Mouse (Mus musculus) gastrocnemius, adult 2 months (tissue): Measurements from ENCODE around the gene Atp2c2. TPM values are rescaled to one million over a fixed set of nuclear protein-coding genes. Genes with fewer than 3 reads are reported as not detected.
A peak's percentile ranks its signal among the peaks of the same experiment; 100 is the strongest.

Source experiments
- DNase-seq: peaks from one replicate; pipeline ENCODE4 v3.0.0; 2022
- H3K27ac ChIP-seq: fragments of 200-600 bp; 2 replicates; pipeline ENCODE4 v1.8.1; 2022; ENCODE audit warnings: mild to moderate bottlenecking
- H3K4me3 ChIP-seq: fragments of 200-600 bp; 2 replicates; pipeline ENCODE4 v1.8.1; 2022; ENCODE audit warnings: mild to moderate bottlenecking, moderate library complexity
- CTCF ChIP-seq: fragments of 200-600 bp; IDR thresholded peaks from 2 replicates; pipeline ENCODE4 v1.8.1; 2022; ENCODE audit warnings: antibody characterized with exemption, mild to moderate bottlenecking, moderate library complexity
- intact Hi-C: fragments of 180-260 bp; cut with DNase I; formaldehyde crosslinking; loops from one replicate; pipeline ENCODE4 v1.15.1; 2025
- total RNA-seq, 2 experiments: library from RNA; stranded (reverse); gene quantifications; 2 replicates each; pipeline ENCODE4 v1.2.3; 2021

Gene Atp2c2
- total RNA-seq, 2 experiments from 2014 or later, result 0.08 to 0.10 TPM

DNA sequence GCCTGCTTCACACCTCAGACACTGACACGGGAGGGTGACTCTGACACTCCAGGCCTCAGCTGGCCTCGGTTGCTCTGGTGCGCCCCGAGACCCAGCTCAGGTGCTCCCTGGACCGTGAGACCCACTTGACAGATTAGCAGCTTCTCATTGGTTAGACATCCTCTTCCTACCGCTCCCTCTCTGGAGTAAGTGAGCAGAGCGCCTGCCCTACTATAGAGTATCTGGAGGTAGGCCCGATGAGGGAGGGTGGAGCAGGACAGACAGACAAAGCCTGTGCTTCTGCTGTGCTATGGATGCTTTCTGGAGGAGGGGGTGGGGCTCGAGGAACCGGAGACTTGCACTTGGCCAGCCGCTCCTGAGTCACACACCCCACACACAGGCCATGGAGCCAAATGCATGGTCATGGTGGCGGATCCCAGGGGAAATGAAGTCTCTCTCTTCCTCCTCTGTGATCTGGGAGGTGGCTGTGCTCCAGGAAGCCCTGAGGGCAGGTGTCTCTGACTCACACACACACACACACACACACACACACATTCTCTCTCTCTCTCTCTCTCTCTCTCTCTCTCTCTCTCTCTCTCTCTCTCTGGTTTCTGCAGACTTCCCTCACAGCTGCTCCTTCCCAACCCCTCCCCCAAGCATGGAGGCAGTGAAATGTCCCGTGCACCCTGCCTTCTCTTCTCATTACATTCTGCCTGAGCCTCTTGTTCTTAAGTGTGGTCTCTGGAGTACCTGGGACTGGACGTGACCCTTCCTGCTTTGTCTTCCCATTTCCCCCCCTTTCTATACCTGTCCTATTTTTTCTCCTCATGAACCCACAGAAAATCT lies 9.3 kb downstream of the Atp2c2 start:
- no peak for TF ChIP-seq CTCF
- intact Hi-C loops, result no loop called here
- DNase-seq, result peak; percentile 73
- H3K4me3 ChIP-seq, result no peak overlapping the region
- no peak overlapping the region; the same call in 1 of the 2 replicates for H3K27ac ChIP-seq

DNA sequence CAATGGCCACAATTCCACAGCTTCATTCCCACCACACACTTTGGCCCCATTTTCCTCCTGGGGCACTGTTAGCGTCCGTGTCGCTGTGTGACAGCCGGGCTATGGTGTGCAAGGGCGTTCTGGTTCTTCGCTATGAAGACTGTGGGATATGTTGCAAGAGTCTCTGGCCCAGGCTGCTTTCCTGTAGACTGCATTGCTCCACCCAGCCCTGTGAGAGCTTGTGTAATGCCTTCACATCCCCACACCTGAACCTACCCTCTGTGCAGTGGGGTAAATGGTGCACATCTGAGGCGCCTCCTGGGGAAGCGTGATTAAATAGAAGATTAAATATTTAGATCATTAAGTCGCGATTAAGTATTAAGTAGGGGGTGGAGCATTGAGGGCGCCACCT lies 9.9 kb downstream of the Atp2c2 start:
- intact Hi-C loops, result no loop called here
- DNase-seq, result no peak
- TF ChIP-seq CTCF, result no peak
- Histone ChIP-seq H3K4me3 (no peak overlapping the region), H3K27ac (no peak overlapping the region; the same call in 1 of the 2 replicates)

DNA sequence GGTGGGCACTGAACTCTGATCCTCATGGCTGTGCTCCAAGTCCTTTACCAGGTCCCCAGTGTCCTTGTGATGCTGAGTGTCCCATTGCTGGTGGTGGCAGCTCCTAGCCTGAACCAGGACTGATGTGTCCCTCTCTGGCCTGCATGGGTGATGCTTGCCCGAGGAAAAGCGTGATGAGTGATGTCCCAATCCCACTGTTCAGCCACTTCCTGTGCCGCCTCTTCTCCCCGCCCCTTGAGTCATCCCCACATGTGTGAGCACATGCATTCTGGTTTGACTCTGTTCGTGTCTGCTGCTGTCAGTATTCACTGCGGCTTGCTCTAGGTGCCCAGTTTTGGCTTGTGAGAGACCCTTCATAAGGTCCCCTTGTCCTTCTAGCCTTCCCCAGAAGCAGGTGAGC lies 12.4 kb downstream of the Atp2c2 start:
- DNase-seq, result peak; percentile 51
- Histone ChIP-seq H3K27ac (no peak overlapping the region), H3K4me3 (no peak overlapping the region)
- TF ChIP-seq CTCF, result no peak
- intact Hi-C loops, result no loop called here

DNA sequence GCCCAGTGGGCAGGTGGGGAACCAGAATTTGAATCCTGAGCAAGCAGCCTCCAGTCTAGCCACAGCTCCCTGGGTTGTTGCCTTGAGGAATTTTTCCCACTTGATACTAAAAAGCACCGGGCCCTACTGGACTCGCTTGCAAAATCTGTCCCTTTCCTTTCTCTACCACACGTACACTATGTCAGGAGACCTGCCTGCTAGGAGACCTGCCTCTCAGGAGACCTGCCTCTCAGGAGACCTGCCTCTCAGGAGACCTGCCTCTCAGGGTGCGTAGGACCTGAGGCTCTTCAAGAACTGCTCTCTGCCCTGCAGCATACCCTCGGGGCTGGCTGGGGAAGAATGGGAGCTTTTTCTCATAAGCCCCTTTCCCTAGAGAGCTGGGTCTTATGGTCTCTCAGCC lies 13.6 kb downstream of the Atp2c2 start:
- no peak for DNase-seq
- H3K27ac ChIP-seq, result no peak overlapping the region

DNA sequence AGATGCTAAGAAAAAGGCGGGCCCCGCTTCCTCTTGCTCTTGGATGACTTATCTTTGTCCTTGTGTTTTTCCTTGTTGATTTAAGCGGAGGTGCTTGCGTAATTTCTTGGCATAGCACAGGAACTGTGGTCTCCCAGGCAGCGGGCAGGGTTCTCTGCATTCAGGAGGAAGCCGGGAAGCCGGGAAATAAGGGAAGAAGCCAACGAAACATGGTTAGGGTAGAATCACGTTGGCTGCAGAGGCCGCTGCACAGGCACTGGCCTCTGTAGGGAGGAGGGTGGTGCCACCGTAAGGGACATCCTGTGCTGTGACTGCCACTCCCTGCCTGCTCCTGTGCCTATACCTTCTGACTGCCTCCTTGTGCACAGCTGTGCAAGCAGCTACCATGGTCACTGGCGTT lies 15.4 kb downstream of the Atp2c2 start:
- no peak for TF ChIP-seq CTCF
- DNase-seq, result no peak
- intact Hi-C loops, result no loop called here
- H3K27ac ChIP-seq, result peak overlapping the region; percentile 38
- H3K4me3 ChIP-seq, result no peak overlapping the region

More for the DNA sequence above, 13.6 kb downstream of the Atp2c2 start:
- intact Hi-C loops, result no loop called here
- no peak for TF ChIP-seq CTCF
- no peak overlapping the region for H3K4me3 ChIP-seq

DNA sequence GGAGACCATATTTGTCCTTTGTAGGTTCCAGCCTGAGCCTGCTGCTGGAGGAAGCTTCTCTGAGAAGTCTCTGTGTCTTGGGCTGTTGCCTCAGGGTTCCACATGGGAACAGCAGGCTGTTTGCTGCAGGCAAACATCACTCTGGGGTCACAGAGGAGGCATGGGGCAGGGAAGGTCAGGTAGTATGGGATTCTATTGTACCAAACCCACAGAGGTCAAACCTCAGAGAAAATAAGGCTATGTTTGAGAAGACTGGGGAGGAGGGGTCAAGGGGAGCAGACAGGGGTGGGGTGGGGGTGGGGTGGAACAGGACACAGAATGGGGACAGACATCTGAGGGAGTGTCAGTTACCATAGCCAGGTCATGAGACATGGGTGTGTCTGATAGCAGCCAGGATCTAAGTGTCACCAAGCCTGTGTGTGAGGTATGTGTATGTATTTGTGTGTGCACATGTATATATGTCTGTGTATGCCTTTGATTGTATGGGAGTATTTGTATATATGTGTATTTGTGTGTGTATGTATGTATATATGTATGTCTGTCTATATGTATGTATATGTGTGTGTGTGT lies 17.0 kb downstream of the Atp2c2 start:
- Histone ChIP-seq H3K4me3 (no peak overlapping the region), H3K27ac (no peak overlapping the region)
- DNase-seq, result no peak
- no peak for TF ChIP-seq CTCF
- intact Hi-C loops, result no loop called here

DNA sequence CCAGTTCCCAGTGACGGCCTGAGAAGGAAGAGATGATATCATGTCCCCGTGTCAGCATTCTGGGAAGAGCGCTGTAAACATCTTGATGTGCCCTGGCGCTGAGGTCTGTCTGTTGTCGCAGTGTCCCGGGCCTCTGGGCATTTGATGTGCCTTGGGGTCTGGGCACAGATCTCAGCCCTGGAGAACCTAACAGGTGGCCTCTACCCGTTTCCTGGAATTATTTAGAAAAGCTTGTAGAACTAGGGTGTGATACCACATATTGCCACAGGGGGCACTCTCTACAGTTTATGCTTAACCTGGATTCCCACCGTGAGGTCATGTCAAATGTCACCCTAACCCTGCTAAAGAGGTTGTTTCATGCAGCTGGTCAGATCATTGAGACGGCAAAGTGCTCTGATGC lies 18.0 kb downstream of the Atp2c2 start:
- no peak for DNase-seq
- peak; percentile 67 for TF ChIP-seq CTCF
- intact Hi-C loops, result no loop called here
- Histone ChIP-seq H3K27ac (no peak overlapping the region), H3K4me3 (no peak overlapping the region)

DNA sequence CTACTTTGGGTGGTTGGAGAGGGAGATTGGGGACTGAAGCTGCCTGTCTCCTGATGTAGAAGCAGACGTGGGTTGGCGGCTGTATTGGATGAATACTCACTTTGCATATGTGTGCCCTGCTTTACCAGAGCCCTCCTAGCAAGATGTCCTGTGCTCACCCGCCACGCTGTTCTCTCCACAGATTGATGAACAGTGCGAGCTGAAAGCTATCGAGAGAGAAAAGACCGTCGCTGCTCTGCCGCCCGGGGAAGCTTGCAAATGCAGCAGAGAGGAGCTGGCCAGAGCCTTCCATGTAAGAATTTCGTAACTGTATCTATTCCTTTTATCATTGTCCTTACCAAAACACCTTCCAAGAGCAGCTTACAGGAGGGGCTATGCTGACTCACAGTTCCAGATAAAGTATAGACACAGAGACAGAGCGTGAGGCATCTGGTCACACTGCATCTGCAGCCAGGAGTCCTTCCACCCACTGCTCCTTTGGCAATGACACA lies 19.2 kb downstream of the Atp2c2 start:
- H3K27ac ChIP-seq, result no peak overlapping the region
- no peak for TF ChIP-seq CTCF
- intact Hi-C loops, result no loop called here
- no peak overlapping the region for H3K4me3 ChIP-seq
- DNase-seq, result no peak

DNA sequence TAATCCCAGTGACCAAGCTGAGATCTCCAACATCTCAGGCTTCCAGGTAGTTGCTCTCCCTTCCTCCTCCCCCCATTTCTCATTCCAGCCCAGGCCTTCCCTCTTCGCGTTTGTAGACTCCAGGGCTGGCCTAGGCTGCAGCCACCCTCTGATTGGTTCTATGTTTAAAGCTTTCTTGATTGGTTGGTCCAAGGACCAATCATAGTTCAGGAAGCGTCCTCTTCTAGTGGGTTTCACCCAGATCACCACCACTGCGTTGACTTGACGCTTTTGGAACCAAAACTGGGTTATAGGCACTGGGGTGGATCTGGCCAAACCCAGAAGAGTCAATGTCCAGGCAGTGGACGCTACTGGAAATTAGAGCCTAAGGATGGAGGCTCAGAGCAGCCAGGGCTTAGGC lies 22.5 kb downstream of the Atp2c2 start:
- intact Hi-C loops, result no loop called here
- no peak overlapping the region for H3K27ac ChIP-seq
- TF ChIP-seq CTCF, result no peak
- H3K4me3 ChIP-seq, result no peak overlapping the region
- no peak for DNase-seq

DNA sequence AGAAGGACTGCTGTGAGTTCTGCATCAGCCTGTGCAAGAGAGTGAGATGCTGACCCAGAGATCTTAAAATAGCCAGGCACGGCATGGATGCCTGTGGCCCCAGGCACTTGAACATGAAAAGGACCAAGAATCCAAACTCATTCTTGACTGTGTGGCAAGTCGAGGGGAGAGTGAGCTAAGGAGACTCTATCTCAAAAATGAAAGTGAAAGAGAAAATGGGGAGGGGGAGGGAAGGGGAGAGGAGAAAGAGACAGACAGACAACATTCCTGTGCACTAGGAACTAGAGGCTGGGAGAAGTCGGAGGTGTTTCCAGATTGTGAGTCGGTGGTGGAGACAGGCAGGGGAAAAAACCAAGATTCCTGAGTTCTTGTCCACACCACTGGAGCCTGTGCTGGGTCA lies 23.9 kb downstream of the Atp2c2 start:
- TF ChIP-seq CTCF, result no peak
- Histone ChIP-seq H3K4me3 (no peak overlapping the region), H3K27ac (no peak overlapping the region)
- DNase-seq, result no peak
- intact Hi-C loops, result no loop called here

DNA sequence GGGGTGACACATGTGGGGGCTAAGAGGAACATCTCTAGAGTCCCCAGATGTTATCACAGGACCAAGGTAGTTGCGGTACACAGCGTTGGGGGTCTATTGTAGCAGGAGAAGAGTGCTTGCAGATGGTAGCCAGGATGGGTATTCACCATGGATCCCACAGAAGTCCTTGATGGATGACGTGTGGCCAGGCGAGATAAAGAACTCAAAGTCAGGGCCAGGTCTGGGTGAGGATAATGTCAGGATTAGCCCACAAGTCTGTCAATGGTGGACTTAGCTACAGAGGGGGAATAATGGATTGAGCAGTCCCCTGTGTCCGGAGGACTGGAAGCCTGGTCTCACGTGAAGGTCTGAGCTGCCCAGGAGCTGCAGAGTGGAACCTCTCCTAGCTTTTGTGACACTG lies 24.8 kb downstream of the Atp2c2 start:
- H3K27ac ChIP-seq, result no peak overlapping the region
- no peak for TF ChIP-seq CTCF

DNA sequence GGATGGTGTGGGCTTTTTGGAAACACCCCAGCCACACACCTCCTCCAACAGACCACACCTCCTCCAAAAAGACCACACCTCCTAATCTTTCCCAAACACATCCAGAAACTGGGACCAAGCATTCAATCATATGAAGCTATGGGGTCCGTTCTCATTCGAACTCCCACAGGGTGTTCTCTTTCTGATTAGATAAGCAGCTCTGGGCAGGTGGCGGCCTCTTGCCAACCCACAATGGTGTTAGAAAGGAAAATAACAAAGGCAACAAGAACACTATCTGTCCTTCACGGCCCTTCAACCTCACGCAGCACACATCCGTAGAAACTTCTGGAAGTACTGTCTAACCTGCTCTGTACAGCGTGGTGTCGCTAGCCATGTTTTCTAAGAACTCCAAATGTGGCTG lies 27.3 kb downstream of the Atp2c2 start:
- intact Hi-C loops, result no loop called here
- Histone ChIP-seq H3K4me3 (no peak overlapping the region), H3K27ac (no peak overlapping the region)
- DNase-seq, result no peak
- TF ChIP-seq CTCF, result no peak

More for the DNA sequence above, 24.8 kb downstream of the Atp2c2 start:
- no peak overlapping the region for H3K4me3 ChIP-seq
- intact Hi-C loops, result no loop called here
- DNase-seq, result no peak

DNA sequence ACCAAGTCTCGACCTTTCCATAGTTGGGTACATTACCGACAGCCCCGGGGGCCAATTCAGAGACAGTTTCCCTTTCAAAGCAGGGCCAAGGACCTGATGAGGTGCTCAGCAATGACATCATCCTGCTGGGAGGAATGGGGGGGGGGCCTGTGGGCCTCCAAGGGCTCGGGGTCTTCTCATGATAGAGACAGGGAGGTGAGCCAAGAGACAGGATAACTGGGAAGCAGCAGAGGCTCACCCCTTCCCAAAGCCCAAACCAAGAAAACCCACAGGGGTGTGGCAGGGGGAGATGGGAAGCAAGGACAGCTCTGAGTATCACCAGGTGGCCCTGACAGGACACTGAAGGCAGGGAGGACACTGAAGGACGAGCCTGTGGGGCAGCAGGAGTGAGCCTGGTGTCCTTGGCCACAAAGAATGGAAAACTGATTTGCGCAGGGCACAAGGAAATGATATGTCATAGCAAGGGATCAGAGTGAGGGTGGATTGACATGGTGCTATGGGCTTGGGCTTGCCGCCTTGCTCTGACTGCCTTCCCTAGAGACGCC lies 28.6 kb downstream of the Atp2c2 start:
- Histone ChIP-seq H3K27ac (no peak overlapping the region), H3K4me3 (no peak overlapping the region)
- intact Hi-C loops, result no loop called here
- TF ChIP-seq CTCF, result no peak
- DNase-seq, result no peak
